Mouse (Mus musculus): Measurements from ENCODE around the gene Rnaseh2c.

- TF ChIP-seq CTCF (IDR thresholded peaks at IDR 0.05; ENCODE audit: low read depth) (no peak), EP300 (IDR thresholded peaks at IDR 0.05; ENCODE audit: low read depth) (no peak)
Observed at GRCm38 (mm10) chr19:5562776-5563175, 38.9 kb upstream of the Rnaseh2c start.
